Mouse (Mus musculus): Measurements from ENCODE around the gene Ripor1. TPM values are rescaled to one million over a fixed set of nuclear protein-coding genes. Genes with fewer than 3 reads are reported as not detected.
"Not testable (repeated sequence)": the region's sequence is repeated elsewhere in the genome, so short reads cannot be mapped to it uniquely, and the experiment has no call there.

Gene Ripor1
- polyA plus RNA-seq, 1 experiment from 2014 or later, result 27.9 TPM

GRCm38 (mm10) chr8:105575538-105575937 is 29.5 kb upstream of the Ripor1 start:
- ATAC-seq (replicated peaks; ENCODE audit: insufficient number of reproducible peaks, insufficient read depth, low FRiP score, low read depth), result no peak
- no peaks in the 10 kb centered on the region for H3K4me1 ChIP-seq (replicated peaks)
- no peak overlapping the region for H3K4me3 ChIP-seq
- H3K9me3 ChIP-seq (replicated peaks), result no peaks in the 10 kb centered on the region
- WGBS, result 34% methylated on average over 3 of the region's 3 CpGs
- H3K27me3 ChIP-seq, result no peaks in the 10 kb centered on the region
- no peak overlapping the region for H3K9ac ChIP-seq
- no peaks in the 10 kb centered on the region for H3K36me3 ChIP-seq
- no peak overlapping the region for H3K27ac ChIP-seq
- no peak overlapping the region for H3K4me2 ChIP-seq

DNA sequence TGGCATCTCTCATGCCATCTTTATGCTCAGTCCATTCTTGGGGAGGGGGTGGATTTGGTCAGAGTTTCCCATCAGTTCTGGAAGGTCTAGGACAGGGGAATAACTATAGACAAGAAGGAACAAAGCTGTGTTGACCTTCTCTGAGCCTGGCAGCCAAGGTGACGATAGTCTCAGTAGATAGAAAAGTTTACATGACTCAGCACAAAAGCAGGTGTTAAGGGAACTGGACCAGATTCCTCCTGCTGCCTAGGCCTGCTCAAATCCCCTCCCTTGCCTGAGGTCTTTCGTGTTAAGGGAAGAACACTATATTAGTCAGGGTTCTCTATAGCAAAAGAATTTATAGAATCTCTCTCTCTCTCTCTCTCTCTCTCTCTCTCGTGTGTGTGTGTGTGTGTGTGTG is 25.3 kb upstream of the Ripor1 start:
- Histone ChIP-seq H3K9me3 (replicated peaks) (no peaks in the 10 kb centered on the region), H3K27me3 (no peaks in the 10 kb centered on the region), H3K9ac (no peak overlapping the region), H3K4me3 (no peak overlapping the region), H3K27ac (no peak overlapping the region), H3K4me2 (no peak overlapping the region), H3K36me3 (no peaks in the 10 kb centered on the region), H3K4me1 (replicated peaks) (no peaks in the 10 kb centered on the region)
- 41% methylated on average over 3 of the region's 3 CpGs for WGBS
- no peak for ATAC-seq (replicated peaks; ENCODE audit: insufficient number of reproducible peaks, insufficient read depth, low FRiP score, low read depth)

DNA sequence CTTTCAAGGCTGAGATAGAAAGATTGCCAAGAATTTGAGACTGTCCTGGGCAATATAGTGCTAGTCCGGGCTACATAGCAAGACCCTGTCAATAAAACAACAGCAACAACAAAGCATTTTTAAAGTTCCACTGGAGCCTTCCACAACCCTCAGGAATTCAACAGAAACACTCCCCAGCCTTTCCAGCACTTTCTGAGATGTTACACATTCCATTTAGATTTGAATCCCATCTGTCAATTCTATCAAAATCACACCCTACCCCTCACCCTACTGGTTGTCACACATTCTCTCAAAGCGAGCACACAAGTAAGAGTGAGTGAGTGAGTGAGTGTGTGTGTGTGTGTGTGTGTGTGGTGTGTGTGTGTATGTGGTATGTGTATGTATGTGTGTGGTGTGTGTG is 12.6 kb upstream of the Ripor1 start:
- WGBS, result 61% methylated on average over 2 of the region's 2 CpGs
- no peak overlapping the region for H3K9ac ChIP-seq
- H3K4me1 ChIP-seq (replicated peaks), result peaks cover 30% of the 10 kb centered on the region
- no peak overlapping the region for H3K27ac ChIP-seq
- no peak for ATAC-seq (replicated peaks; ENCODE audit: insufficient number of reproducible peaks, insufficient read depth, low FRiP score, low read depth)
- no peaks in the 10 kb centered on the region for H3K27me3 ChIP-seq
- no peak overlapping the region for H3K4me3 ChIP-seq
- H3K4me2 ChIP-seq, result no peak overlapping the region
- H3K36me3 ChIP-seq, result no peaks in the 10 kb centered on the region
- no peaks in the 10 kb centered on the region for H3K9me3 ChIP-seq (replicated peaks)

DNA sequence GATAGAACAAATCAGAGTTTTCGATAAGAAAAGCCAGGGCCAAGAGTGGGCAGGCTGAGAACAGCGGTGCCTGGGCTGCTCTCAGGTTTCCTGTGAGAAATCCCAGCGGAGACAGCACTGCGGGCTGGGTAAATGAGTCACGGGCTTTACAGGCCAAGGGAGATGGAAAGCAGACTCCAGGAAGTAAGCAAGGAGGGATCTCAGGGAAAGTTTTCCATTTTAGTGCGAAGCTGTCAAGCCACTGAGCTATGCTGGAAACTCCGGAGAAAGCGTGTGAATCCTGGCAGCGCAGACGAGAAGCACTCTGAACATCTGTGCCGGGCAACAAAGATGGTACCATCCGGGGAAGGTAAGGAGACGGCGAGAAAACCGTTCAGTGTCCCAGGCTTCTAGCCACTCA is 11.2 kb upstream of the Ripor1 start:
- Histone ChIP-seq H3K9me3 (replicated peaks) (no peaks in the 10 kb centered on the region), H3K4me1 (replicated peaks) (peaks cover 30% of the 10 kb centered on the region), H3K27ac (peak overlapping the region; percentile 79), H3K27me3 (no peaks in the 10 kb centered on the region), H3K4me2 (peak overlapping the region; percentile 47), H3K9ac (peak overlapping the region; percentile 23), H3K4me3 (peak overlapping the region; percentile 35), H3K36me3 (no peaks in the 10 kb centered on the region)
- WGBS, result 12% methylated on average over 15 of the region's 15 CpGs
- ATAC-seq (replicated peaks; ENCODE audit: insufficient number of reproducible peaks, insufficient read depth, low FRiP score, low read depth), result peak; percentile 69

- Histone ChIP-seq H3K27ac (peak overlapping the region; percentile 79), H3K9me3 (replicated peaks) (no peaks in the 10 kb centered on the region), H3K27me3 (no peaks in the 10 kb centered on the region), H3K36me3 (no peaks in the 10 kb centered on the region), H3K4me1 (replicated peaks) (peaks cover 30% of the 10 kb centered on the region), H3K4me2 (peak overlapping the region; percentile 47), H3K9ac (peak overlapping the region; percentile 23), H3K4me3 (peak overlapping the region; percentile 35)
- no peak for ATAC-seq (replicated peaks; ENCODE audit: insufficient number of reproducible peaks, insufficient read depth, low FRiP score, low read depth)
- WGBS, result 67% methylated on average over 18 of the region's 18 CpGs
These were observed 10.4 kb upstream of the Ripor1 start for GRCm38 (mm10) chr8:105594451-105595242.

DNA sequence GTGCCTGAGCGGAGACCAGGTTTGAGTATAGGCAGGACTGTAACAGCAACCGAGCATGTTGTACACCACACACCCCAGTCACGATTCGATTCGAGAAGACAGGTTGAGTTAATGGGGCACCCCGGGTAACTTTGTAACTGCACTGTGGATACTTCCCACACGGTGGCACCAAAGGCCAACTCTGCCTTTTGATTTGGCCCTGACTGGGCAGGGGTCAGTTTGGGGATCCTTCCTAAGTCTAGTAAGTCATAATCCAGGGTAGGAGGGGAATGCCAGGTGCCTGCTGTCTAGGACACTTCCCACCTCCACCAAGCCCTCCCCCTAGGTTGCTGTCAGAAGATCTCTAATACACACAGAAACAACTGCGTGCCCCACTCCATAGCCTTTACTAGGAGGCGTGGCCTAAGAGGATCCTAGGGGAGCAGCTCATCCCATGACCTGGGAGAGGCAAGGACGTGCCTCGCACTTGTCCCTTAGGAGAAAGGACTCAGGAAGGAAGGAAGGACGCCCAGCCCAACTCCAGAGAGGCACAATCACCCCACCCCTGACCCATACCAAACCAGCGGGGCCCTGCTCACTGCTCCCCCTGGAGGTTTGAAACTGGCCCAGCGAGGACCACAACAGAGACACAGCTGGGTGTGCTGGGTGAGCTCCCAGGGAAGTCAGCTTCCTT is 8.6 kb upstream of the Ripor1 start:
- Histone ChIP-seq H3K4me1 (replicated peaks) (peaks cover 30% of the 10 kb centered on the region), H3K36me3 (no peaks in the 10 kb centered on the region), H3K4me2 (peak overlapping the region; percentile 62), H3K4me3 (peak overlapping the region; percentile 40), H3K9me3 (replicated peaks) (no peaks in the 10 kb centered on the region), H3K27ac (peak overlapping the region; percentile 16; the same call in 1 of the 2 replicates), H3K27me3 (no peaks in the 10 kb centered on the region), H3K9ac (0 out of 2 replicates have a peak overlapping the region, but pooled peaks have one; percentile 33)
- ATAC-seq (replicated peaks; ENCODE audit: insufficient number of reproducible peaks, insufficient read depth, low FRiP score, low read depth), result peak; percentile 65
- 8% methylated on average over 14 of the region's 14 CpGs for WGBS

DNA sequence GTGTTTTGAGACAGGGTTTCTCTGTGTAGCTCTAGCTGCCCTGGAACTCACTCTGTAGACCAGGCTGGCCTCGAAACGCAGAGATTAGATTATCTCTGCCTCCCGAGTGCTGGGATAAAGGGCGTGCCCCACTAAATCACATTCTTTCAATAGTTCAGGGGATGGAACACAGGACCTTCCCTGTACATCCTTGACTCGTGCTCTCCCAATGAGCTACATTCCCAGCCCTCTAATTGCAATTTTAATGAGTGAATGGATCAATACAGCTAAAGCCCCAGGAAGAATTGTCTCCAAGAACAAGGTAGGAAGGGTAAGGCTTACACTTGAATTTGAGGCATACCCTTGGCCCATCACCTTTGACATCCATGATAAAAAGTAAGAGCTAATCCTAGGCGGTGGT is 6.3 kb upstream of the Ripor1 start:
- Histone ChIP-seq H3K9me3 (replicated peaks) (no peaks in the 10 kb centered on the region), H3K9ac (no peak overlapping the region), H3K4me3 (no peak overlapping the region), H3K36me3 (no peaks in the 10 kb centered on the region), H3K4me1 (replicated peaks) (peaks cover 27% of the 10 kb centered on the region), H3K4me2 (no peak overlapping the region), H3K27me3 (no peaks in the 10 kb centered on the region), H3K27ac (no peak overlapping the region)
- 66% methylated on average over 6 of the region's 6 CpGs for WGBS
- no peak for ATAC-seq (replicated peaks; ENCODE audit: insufficient number of reproducible peaks, insufficient read depth, low FRiP score, low read depth)

- Histone ChIP-seq H3K36me3 (no peaks in the 10 kb centered on the region), H3K9ac (no peak overlapping the region), H3K27me3 (no peaks in the 10 kb centered on the region), H3K4me2 (no peak overlapping the region), H3K27ac (no peak overlapping the region), H3K4me1 (replicated peaks) (peaks cover 14% of the 10 kb centered on the region), H3K4me3 (no peak overlapping the region), H3K9me3 (replicated peaks) (no peaks in the 10 kb centered on the region)
- 54% methylated on average over 5 of the region's 5 CpGs for WGBS
- no peak for ATAC-seq (replicated peaks; ENCODE audit: insufficient number of reproducible peaks, insufficient read depth, low FRiP score, low read depth)
These were observed 3.8 kb upstream of the Ripor1 start for GRCm38 (mm10) chr8:105601301-105601700.

GRCm38 (mm10) chr8:105602540-105602939 is 2.5 kb upstream of the Ripor1 start:
- H3K27me3 ChIP-seq; H3K4me3 ChIP-seq; ATAC-seq (replicated peaks; ENCODE audit: insufficient number of reproducible peaks, insufficient read depth, low FRiP score, low read depth); H3K9ac ChIP-seq; H3K4me2 ChIP-seq; H3K27ac ChIP-seq; H3K9me3 ChIP-seq (replicated peaks); H3K36me3 ChIP-seq: not testable (repeated sequence)
- 74% methylated on average over 3 of the region's 3 CpGs for WGBS
- peaks cover 18% of the 10 kb centered on the region for H3K4me1 ChIP-seq (replicated peaks)

- peak overlapping the region; percentile 78 for H3K9ac ChIP-seq
- no peaks in the 10 kb centered on the region for H3K9me3 ChIP-seq (replicated peaks)
- WGBS, result under 1% methylated on average over 36 of the region's 39 CpGs
- peak overlapping the region; percentile 92 for H3K4me2 ChIP-seq
- peaks cover 36% of the 10 kb centered on the region for H3K4me1 ChIP-seq (replicated peaks)
- H3K36me3 ChIP-seq, result no peaks in the 10 kb centered on the region
- no peaks in the 10 kb centered on the region for H3K27me3 ChIP-seq
- H3K27ac ChIP-seq, result peak overlapping the region; percentile 86
- H3K4me3 ChIP-seq, result peak overlapping the region; percentile 66
- peak; percentile 47 for ATAC-seq (replicated peaks; ENCODE audit: insufficient number of reproducible peaks, insufficient read depth, low FRiP score, low read depth)
These were observed 585 bp downstream of the Ripor1 start for GRCm38 (mm10) chr8:105605491-105606188.
